Mouse (Mus musculus) 3134 (cell line): Measurements from ENCODE around the gene Tor2a.

Experiments
- DNase-seq: peaks from one replicate; pipeline ENCODE4 v3.0.0-alpha.2; 2011; ENCODE audit warnings: low spot score; ENCODE audit not compliant: insufficient read length; ENCODE audit errors: extremely low read depth

Gene Tor2a

DNA sequence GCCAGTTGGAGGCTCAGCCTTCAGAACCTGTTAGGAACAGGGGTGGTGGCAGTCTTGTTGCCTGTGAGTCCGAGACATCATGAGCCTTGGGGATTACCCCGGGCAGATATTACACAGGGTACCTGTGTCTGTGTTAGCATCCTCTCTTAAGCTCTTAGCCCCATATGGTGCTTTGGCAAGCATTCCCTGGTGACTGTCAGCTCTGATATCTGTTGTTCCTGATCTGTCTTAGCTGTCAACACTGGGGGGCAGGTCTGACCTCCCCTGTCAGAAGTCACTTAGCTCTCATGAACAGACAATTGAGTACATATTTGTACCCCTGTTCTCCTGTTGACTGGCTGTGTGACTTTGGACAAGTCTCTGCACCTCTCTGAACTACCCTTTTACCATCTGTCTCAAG lies 2.0 kb downstream of the Tor2a start:
- no peak for DNase-seq

DNA sequence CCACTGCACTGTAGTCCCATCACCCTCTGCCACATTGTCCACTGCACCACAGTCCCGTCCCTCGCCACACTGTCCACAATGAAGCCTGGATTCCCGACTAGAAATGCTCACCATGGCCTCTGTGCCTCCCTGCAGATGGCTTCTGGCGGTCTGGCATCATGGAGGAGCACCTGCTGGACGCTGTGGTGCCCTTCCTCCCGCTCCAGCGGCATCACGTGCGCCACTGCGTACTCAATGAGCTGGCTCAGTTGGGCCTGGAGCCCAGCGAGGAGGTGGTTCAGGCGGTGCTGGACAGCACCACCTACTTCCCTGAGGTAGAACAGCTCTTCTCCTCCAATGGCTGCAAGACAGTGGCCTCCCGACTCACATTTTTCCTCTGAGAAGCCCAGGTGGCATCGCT lies 4.3 kb downstream of the Tor2a start:
- DNase-seq = no peak

DNA sequence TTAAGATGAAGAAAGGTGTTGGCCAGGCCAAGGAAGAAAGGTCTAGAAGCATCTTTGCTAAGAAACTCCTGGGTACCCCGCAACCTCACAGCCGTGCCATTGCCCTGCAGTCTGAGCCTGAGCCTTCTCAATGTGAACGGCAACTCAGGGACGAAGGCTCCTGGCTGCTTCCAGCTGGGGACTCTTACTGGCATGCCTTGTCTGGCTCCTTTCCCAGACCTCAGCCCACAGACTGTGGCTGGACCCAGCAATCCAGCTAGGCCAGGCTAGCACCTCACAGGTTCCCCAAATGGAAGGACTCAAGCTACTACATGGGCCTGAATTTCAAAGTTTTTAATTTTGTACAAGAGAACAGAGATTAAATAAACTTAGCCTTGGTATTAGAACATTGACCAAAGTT lies 4.8 kb downstream of the Tor2a start:
- DNase-seq = no peak

DNA sequence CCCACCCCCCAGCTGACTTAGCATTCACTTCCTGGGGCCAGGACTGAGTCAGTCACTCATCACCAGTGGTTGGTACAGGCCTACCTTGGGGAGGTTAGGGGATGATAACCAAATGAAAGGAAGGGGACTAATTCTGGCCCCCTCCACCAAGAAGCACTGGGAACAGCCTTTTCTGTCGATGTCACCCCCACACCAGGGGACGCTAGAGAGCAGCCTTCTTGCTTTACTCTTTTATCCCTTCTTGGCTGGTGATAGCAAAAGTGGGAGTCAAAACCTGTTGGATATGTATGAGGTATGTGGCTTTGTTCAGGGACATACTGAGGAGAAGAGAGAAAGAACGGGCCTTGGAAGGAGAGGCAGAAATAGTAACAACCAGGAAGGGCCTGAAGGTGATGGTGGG lies 6.3 kb downstream of the Tor2a start:
- DNase-seq = no peak

GRCm38 (mm10) chr2:32767241-32767640 lies 10.2 kb downstream of the Tor2a start:
- DNase-seq = no peak

DNA sequence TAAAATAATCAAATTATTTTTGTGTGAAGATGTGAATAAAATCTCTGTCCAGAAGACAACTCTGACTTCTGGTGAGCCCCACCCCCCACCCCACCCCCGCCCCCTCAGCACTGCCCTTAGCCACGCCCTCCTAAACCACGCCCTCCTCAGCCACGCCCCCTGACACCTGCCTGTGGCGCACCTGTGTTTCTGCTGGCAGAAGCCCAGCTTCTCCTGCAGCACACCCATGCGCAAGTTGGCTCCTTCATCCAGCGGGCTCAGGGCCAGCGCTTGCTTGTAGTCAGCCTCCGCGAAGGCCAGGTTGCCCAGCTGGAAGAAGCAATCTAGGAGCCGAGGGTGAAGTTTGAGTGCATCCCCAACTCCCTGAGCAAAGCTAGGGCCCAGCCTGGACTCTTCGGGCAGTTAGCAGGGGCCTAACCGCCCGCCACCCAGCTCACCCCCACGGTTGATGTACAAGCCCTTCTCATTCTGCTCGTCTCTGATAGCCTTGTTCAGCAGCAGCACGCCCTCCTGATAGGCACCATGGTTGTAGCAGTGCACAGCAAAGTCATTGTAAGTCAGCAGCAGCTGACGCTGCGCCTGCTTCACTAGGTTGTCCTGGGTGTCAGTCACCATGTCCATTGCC lies 11.7 kb downstream of the Tor2a start:
- DNase-seq = no peak

- DNase-seq = no peak
Measured at GRCm38 (mm10) chr2:32769327-32770085, 12.5 kb downstream of the Tor2a start.

DNA sequence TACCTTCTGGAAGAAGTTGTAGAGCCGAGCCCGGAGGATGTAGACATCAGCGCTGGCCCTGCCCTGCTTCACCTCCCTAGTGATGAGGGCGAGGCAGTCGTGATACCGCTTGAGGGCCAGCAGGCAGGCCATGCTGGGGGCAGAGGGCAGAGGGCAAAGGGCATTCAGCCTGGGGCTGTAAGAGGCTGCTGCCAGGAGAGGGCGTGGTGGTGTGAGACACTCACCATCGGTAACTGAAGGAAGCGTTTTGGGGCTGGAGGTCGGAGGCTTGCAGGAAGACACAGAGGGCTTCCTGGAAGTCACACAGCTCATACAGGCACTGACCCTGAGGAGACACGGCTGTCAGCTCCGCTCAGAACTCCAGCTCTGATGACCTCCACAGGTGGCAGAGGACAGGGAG lies 14.9 kb downstream of the Tor2a start:
- DNase-seq = no peak

- no peak for DNase-seq
Measured at GRCm38 (mm10) chr2:32772626-32773279, 15.7 kb downstream of the Tor2a start.

DNA sequence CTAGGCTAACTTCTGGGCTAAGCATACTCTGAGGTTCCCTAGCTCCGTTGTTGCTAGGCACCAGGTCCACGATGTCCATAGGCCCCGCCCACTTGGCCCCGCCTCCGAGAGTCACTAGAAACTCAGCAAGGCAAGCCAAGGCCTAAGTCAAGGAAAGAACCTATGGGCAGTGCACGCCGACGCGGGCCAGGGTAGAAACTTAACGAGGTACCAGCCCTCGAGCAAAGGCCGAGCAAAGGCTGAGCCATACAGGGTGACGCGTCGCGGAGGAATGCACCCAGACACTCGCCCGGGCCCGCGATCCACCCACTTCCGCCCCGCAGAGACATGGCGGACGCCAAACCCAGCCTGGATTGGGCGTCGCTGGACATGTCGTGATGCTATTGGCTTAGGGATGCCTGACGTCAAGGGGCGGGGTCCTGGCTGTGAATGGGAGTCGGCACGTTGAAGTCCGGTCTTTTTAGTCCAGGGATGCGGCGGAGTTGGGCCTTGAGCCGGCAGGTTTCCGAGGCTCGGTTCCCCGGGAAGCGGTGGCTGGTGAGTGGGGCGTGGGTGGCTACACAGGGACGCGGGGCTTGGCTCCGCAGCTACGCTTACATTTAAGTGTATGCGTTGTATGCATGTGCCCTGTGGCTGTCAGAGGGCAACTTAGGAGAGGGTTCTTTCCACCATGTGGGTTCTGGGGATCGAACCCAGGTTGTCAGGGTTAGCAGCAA lies 18.5 kb downstream of the Tor2a start, which contains the start of the genes Ttc16 and Ptrh1:
Ttc16 (minus strand) TSS at position 275 of the 716 bp plus-strand sequence.
Ptrh1 (plus strand) TSS at position 428 of the 716 bp plus-strand sequence.
- DNase-seq = peak; percentile 99

DNA sequence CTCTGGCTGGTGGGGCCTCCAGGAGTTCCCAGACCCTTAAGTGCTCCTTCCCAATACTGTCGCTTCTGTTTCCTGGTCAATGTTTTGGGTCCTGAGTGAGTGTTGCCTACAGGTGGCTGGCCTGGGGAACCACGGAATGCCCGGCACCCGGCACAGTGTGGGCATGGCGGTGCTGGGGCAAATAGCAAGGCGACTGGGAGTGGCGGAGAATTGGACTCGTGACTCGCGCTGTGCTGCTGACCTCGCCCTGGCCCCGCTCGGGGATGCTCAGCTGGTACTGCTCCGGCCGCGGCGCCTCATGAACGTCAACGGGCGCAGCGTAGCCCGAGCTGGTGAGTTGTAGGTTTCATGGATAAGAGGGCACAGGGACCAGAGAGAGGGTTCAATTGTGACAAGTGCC lies 19.2 kb downstream of the Tor2a start:
- peak; percentile 76 for DNase-seq

DNA sequence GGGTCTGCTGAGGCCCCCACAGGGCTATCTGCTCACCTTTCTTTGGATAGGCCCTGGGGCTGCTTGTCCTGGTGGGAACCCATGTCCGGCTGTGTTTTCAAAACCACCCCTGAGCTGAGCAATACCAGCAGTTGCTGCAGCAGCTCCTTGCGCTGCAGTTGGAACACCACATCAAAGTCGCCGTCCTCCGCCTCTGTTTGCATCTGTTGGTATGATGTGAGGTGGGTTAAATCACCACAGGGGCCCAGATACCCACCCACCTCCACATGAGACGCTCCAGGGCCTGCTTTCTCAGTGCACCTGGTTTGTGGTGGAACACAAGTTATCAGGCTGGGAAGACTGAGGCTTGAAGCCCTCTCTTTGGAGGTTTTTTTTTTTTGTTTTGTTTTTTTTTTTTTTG lies 21.0 kb downstream of the Tor2a start:
- no peak for DNase-seq

DNA sequence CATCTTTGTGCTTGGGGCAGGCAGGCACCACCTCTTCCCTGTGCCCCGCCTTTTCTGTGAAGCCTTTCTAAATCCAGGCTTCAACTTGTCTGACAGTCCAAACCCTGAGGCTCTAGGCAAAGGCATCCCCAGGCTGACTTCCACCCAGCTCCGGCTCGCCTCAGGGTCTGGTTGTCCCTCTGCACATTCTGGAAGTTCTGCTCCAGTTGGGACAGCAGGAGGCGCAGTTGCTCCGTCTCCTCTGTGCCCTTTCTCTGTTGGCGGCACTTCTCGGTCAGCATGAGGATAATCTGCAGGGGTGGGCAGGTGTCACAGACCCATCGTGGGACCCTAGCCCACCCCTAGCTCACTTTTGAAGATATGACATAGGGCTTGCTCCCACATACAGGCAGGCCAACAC lies 22.1 kb downstream of the Tor2a start:
- no peak for DNase-seq

DNA sequence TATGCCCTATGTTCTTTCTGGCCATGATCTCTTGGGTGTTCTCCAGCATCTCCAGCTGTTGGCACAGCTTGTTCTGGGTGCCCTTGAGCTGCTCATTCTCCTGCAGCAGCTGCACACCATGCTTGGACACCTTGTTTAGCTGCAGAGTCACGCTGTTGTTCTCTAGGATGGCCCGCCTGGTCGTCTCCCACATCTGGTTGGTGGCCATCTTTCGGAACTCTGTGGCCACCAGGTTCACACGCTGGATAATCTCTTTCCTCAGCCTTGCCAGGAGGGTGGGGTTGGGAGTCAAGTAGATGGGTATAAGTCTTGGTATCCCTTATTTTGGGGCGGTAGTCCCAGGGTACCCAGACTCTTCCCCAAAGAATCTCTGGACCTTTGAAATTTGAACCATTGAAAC lies 22.7 kb downstream of the Tor2a start:
- no peak for DNase-seq

GRCm38 (mm10) chr2:32781710-32782109 lies 24.7 kb downstream of the Tor2a start:
- DNase-seq = no peak

- DNase-seq = no peak
Measured at GRCm38 (mm10) chr2:32784048-32784681, 27.1 kb downstream of the Tor2a start, which contains the start of gene Cfap157. TSS of gene Cfap157 (minus strand) at chr2:32784428.

GRCm38 (mm10) chr2:32787176-32787575 lies 30.1 kb downstream of the Tor2a start:
- peak; percentile 45 for DNase-seq

DNA sequence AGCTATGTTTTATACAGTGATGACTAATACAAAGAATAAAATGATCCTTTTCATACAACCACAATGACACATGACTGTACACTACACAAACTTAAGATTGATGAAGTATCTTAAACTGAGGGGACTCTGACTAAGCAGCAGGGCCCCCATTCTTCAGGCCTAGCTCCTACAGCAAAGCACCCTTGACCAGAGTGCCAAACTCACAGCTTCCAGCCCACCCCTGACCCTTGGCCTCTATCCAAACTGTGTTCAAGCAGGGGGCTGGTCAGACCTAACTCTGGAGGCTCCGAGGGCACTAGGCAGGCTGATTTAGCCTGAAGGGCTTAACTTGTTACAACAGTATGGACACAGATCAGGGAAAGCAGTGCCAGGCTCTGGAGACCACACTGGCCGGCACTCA lies 31.5 kb downstream of the Tor2a start:
- DNase-seq = no peak

- DNase-seq = no peak
Measured at GRCm38 (mm10) chr2:32791297-32791696, 34.3 kb downstream of the Tor2a start.

DNA sequence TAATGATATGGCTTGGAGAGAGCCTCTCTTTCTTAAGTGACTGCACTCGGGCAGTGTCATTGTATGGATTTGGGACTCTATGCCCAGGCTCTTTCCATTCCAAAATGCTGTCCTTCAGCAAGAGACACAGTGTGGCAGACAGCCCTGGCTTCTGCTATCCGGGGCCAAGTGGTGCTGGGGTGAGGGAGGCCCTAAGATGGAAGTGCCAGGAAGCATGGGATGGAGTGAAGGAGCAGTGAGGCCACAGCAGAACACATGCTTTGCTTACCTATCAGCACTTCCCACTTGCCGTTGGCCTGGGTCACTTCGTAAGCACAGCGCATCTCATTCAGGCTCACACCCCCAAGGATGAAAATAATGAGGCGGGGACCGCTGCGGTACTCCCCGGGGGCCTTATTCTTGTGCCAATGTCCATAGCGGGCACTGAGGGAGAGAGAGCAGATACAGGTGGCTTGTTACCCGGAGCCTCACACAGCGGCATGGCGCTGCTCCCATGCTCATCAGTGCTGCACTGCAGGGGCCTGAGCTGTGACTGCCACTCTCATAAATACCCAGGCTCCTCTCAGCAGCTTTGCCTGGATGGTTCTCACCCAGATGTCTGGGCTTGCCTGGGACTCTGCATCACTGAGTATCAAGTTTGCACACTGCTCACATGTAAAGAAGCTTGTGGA lies 38.8 kb downstream of the Tor2a start:
- no peak for DNase-seq
